In the genomic region with DNA sequence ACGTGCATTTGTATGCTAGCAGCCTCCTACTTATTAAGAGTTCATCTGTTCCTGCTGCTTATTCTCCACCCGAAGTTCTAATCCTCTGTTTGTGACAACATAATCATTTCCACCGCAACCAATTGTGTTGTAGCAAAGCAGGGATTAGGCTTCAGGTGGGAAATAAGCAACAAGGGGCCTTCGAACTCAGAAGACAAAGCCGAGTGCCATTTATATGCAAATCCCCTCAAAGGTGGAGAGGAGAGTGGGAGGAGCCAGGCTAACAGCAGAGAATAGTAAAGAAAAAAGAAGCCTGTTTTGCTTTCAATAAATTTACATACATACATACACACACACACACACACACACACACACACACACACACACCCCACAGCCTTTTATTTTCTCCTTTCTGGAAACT, we compare ENCODE assay signal across 21 mouse cellular contexts.
DNase-seq lines count a peak whose midpoint lies in the region; ATAC-seq lines count a peak whose summit lies in the region.
"Had no signal": no experiment of that assay in that cellular context is flagged by ENCODE, and none has a peak within 500 bp of the region (broad histone marks: within the 10 kb centered on the region; RNA-seq: fewer than 3 reads in every experiment).

No protein-coding gene starts in this region.

- H3K4me3 ChIP-seq in forebrain, embryonic 10.5 days = no peak overlapping the region
- no peak overlapping the region for H3K4me3 ChIP-seq in forebrain, embryonic 16.5 days (replicated peaks; ENCODE audit: low read length)
- no peak overlapping the region for H3K4me3 ChIP-seq in forebrain, embryonic 15.5 days
- no peak overlapping the region for H3K4me3 ChIP-seq in midbrain, embryonic 16.5 days (ENCODE audit: low read depth, low read length)
- H3K4me3 ChIP-seq: embryonic facial prominence, embryonic 12.5 days; erythroblast, embryonic 14.5 days; heart, adult 2 months had no signal

- H3K4me1 ChIP-seq in forebrain, embryonic 10.5 days = peaks cover 36% of the 10 kb centered on the region
- peaks cover 3% of the 10 kb centered on the region; the same call in 1 of the 2 replicates for H3K4me1 ChIP-seq in forebrain, embryonic 16.5 days (replicated peaks; ENCODE audit: control insufficient read depth, insufficient read depth, low read length)
- H3K4me1 ChIP-seq in forebrain, embryonic 15.5 days = peaks cover 6% of the 10 kb centered on the region
- no peaks in the 10 kb centered on the region for H3K4me1 ChIP-seq in midbrain, embryonic 16.5 days (ENCODE audit: control insufficient read depth, insufficient read depth, low read length)
- H3K4me1 ChIP-seq: embryonic facial prominence, embryonic 12.5 days had no signal

- WGBS in forebrain, embryonic 10.5 days = 10% methylated on average over 5 of the region's 5 CpGs
- WGBS in forebrain, embryonic 16.5 days = 5% methylated on average over 5 of the region's 5 CpGs
- WGBS in forebrain, embryonic 15.5 days = 3% methylated on average over 5 of the region's 5 CpGs
- 8% methylated on average over 5 of the region's 5 CpGs for WGBS in midbrain, embryonic 16.5 days

- H3K36me3 ChIP-seq in forebrain, embryonic 10.5 days (replicated peaks) = no peaks in the 10 kb centered on the region
- H3K36me3 ChIP-seq in forebrain, embryonic 16.5 days (ENCODE audit: control insufficient read depth, insufficient read depth) = no peaks in the 10 kb centered on the region
- no peaks in the 10 kb centered on the region for H3K36me3 ChIP-seq in forebrain, embryonic 15.5 days
- no peaks in the 10 kb centered on the region for H3K36me3 ChIP-seq in midbrain, embryonic 16.5 days (ENCODE audit: control insufficient read depth, insufficient read depth, low read length)
- H3K36me3 ChIP-seq: embryonic facial prominence, embryonic 12.5 days had no signal

- no peak overlapping the region for H3K9ac ChIP-seq in forebrain, embryonic 16.5 days (replicated peaks; ENCODE audit: low read depth, low read length)
- H3K9ac ChIP-seq in forebrain, embryonic 15.5 days (replicated peaks) = no peak overlapping the region
- H3K9ac ChIP-seq in midbrain, embryonic 16.5 days (ENCODE audit: low read depth, low read length) = no peak overlapping the region
- H3K9ac ChIP-seq: embryonic facial prominence, embryonic 12.5 days had no signal

- ATAC-seq in forebrain, embryonic 16.5 days = no peak
- ATAC-seq in forebrain, embryonic 15.5 days (replicated peaks) = 0 out of 2 replicates have a peak, but pooled peaks have one; percentile 16
- peak; percentile 61; the same call in 1 of the 2 replicates for ATAC-seq in midbrain, embryonic 16.5 days

- peak; percentile 58 for DNase-seq in forebrain, embryonic 10.5 days (ENCODE audit: extremely low spot score, low spot score)
- peak; percentile 11 for DNase-seq in retina, postnatal 1 day
- DNase-seq in retina, embryonic 14.5 days (ENCODE audit: low spot score) = no peak
- DNase-seq in lung, postnatal 4 days = no peak
- no peak for DNase-seq in kidney, adult 9 months
- DNase-seq: cerebellum, adult 11-12 months; cerebellum, postnatal 25 days; gastrocnemius, postnatal 25 days; heart, adult 2 months; heart, postnatal 36 days; kidney, postnatal 36 days; lung, adult 18-20 months; lung, postnatal 14 days; thymus, postnatal 25 days had no signal

- no peaks in the 10 kb centered on the region for H3K9me3 ChIP-seq in forebrain, embryonic 10.5 days
- no peaks in the 10 kb centered on the region for H3K9me3 ChIP-seq in forebrain, embryonic 16.5 days (ENCODE audit: control insufficient read depth, low read length)
- H3K9me3 ChIP-seq in forebrain, embryonic 15.5 days = no peaks in the 10 kb centered on the region
- H3K9me3 ChIP-seq in midbrain, embryonic 16.5 days (replicated peaks; ENCODE audit: control insufficient read depth, low read length, poor library complexity, severe bottlenecking) = no peaks in the 10 kb centered on the region
- H3K9me3 ChIP-seq: embryonic facial prominence, embryonic 12.5 days had no signal

- H3K27ac ChIP-seq in forebrain, embryonic 10.5 days = no peak overlapping the region
- H3K27ac ChIP-seq in forebrain, embryonic 16.5 days (ENCODE audit: low read length) = no peak overlapping the region
- no peak overlapping the region for H3K27ac ChIP-seq in forebrain, embryonic 15.5 days (replicated peaks)
- no peak overlapping the region for H3K27ac ChIP-seq in midbrain, embryonic 16.5 days (ENCODE audit: low read length)
- H3K27ac ChIP-seq: embryonic facial prominence, embryonic 12.5 days; heart, adult 2 months had no signal

- H3K27me3 ChIP-seq in forebrain, embryonic 10.5 days (ENCODE audit: poor library complexity, severe bottlenecking) = peaks cover 50% of the 10 kb centered on the region
- no peaks in the 10 kb centered on the region for H3K27me3 ChIP-seq in forebrain, embryonic 16.5 days (replicated peaks; ENCODE audit: control insufficient read depth, insufficient read depth, low read length)
- H3K27me3 ChIP-seq in forebrain, embryonic 15.5 days = no peaks in the 10 kb centered on the region
- no peaks in the 10 kb centered on the region for H3K27me3 ChIP-seq in midbrain, embryonic 16.5 days (ENCODE audit: control insufficient read depth, insufficient read depth, low read depth, low read length)
- H3K27me3 ChIP-seq: CH12.LX; embryonic facial prominence, embryonic 12.5 days had no signal

- H3K4me2 ChIP-seq in forebrain, embryonic 16.5 days (ENCODE audit: low read length) = no peak overlapping the region
- no peak overlapping the region for H3K4me2 ChIP-seq in forebrain, embryonic 15.5 days (replicated peaks)
- H3K4me2 ChIP-seq in midbrain, embryonic 16.5 days (ENCODE audit: low read length) = no peak overlapping the region
- H3K4me2 ChIP-seq: embryonic facial prominence, embryonic 12.5 days; liver, embryonic 11.5 days had no signal

Comparison
In these comparisons a context has a peak if more than half of its experiments do, and no peak if none do; other contexts are left out.
1. DNase-seq: peak in forebrain, embryonic 10.5 days (single experiment) and retina, postnatal 1 day (single experiment); none in retina, embryonic 14.5 days (single experiment), lung, postnatal 4 days (0 of 2) and kidney, adult 9 months (single experiment).